Mouse (Mus musculus): ENCODE data around the gene Xrcc3. TPM values are rescaled to one million over a fixed set of nuclear protein-coding genes. Genes with fewer than 3 reads are reported as not detected.

Xrcc3 gene
- polyA plus RNA-seq, 1 experiment from 2014 or later: 6.7 TPM

GRCm38 (mm10) chr12:111843470-111843869 is 29.8 kb upstream of the Xrcc3 start:
- no peak overlapping the region for H3K9ac ChIP-seq (ENCODE audit: low read length)
- peaks cover 8% of the 10 kb centered on the region; the same call in 1 of the 2 replicates for H3K36me3 ChIP-seq (ENCODE audit: control insufficient read depth, insufficient read depth)
- H3K9me3 ChIP-seq (replicated peaks; ENCODE audit: control insufficient read depth, low read length): no peaks in the 10 kb centered on the region
- H3K4me1 ChIP-seq (ENCODE audit: control insufficient read depth, insufficient read depth, low read length): peaks cover 4% of the 10 kb centered on the region; the same call in 1 of the 2 replicates
- H3K27me3 ChIP-seq (ENCODE audit: control insufficient read depth, insufficient read depth, low read length): no peaks in the 10 kb centered on the region
- no peak overlapping the region for H3K4me3 ChIP-seq (ENCODE audit: low read length)
- no peak overlapping the region for H3K4me2 ChIP-seq (ENCODE audit: low read depth, low read length)
- ATAC-seq (replicated peaks; ENCODE audit: extremely low read depth, insufficient read depth, low FRiP score): no peak
- no peak overlapping the region for H3K27ac ChIP-seq (ENCODE audit: low read length)
- 47% methylated on average over 2 of the region's 2 CpGs for WGBS

GRCm38 (mm10) chr12:111842565-111843433 is 29.1 kb upstream of the Xrcc3 start:
- H3K4me2 ChIP-seq (ENCODE audit: low read depth, low read length): no peak overlapping the region
- peaks cover 8% of the 10 kb centered on the region; the same call in 1 of the 2 replicates for H3K36me3 ChIP-seq (ENCODE audit: control insufficient read depth, insufficient read depth)
- no peak for ATAC-seq (replicated peaks; ENCODE audit: extremely low read depth, insufficient read depth, low FRiP score)
- H3K4me3 ChIP-seq (ENCODE audit: low read length): no peak overlapping the region
- H3K4me1 ChIP-seq (ENCODE audit: control insufficient read depth, insufficient read depth, low read length): no peaks in the 10 kb centered on the region; the same call in 1 of the 2 replicates
- H3K27ac ChIP-seq (ENCODE audit: low read length): no peak overlapping the region
- no peak overlapping the region for H3K9ac ChIP-seq (ENCODE audit: low read length)
- H3K9me3 ChIP-seq (replicated peaks; ENCODE audit: control insufficient read depth, low read length): no peaks in the 10 kb centered on the region
- no peaks in the 10 kb centered on the region for H3K27me3 ChIP-seq (ENCODE audit: control insufficient read depth, insufficient read depth, low read length)
- 83% methylated on average over 15 of the region's 15 CpGs for WGBS

- H3K27ac ChIP-seq (ENCODE audit: low read length): no peak overlapping the region
- no peaks in the 10 kb centered on the region for H3K4me1 ChIP-seq (ENCODE audit: control insufficient read depth, insufficient read depth, low read length)
- no peaks in the 10 kb centered on the region for H3K27me3 ChIP-seq (ENCODE audit: control insufficient read depth, insufficient read depth, low read length)
- H3K36me3 ChIP-seq (ENCODE audit: control insufficient read depth, insufficient read depth): peaks cover 54% of the 10 kb centered on the region
- no peak for ATAC-seq (replicated peaks; ENCODE audit: extremely low read depth, insufficient read depth, low FRiP score)
- H3K9ac ChIP-seq (ENCODE audit: low read length): no peak overlapping the region
- H3K4me2 ChIP-seq (ENCODE audit: low read depth, low read length): no peak overlapping the region
- no peak overlapping the region for H3K4me3 ChIP-seq (ENCODE audit: low read length)
- H3K9me3 ChIP-seq (replicated peaks; ENCODE audit: control insufficient read depth, low read length): no peaks in the 10 kb centered on the region
- 86% methylated on average over 10 of the region's 10 CpGs for WGBS
Measured at GRCm38 (mm10) chr12:111833457-111833856, 19.8 kb upstream of the Xrcc3 start.

GRCm38 (mm10) chr12:111832643-111833042 is 19.0 kb upstream of the Xrcc3 start:
- Histone ChIP-seq H3K9ac (ENCODE audit: low read length) (no peak overlapping the region), H3K36me3 (ENCODE audit: control insufficient read depth, insufficient read depth) (peaks cover 63% of the 10 kb centered on the region), H3K27ac (ENCODE audit: low read length) (no peak overlapping the region), H3K4me2 (ENCODE audit: low read depth, low read length) (no peak overlapping the region), H3K4me3 (ENCODE audit: low read length) (no peak overlapping the region), H3K27me3 (ENCODE audit: control insufficient read depth, insufficient read depth, low read length) (no peaks in the 10 kb centered on the region), H3K9me3 (replicated peaks; ENCODE audit: control insufficient read depth, low read length) (no peaks in the 10 kb centered on the region), H3K4me1 (ENCODE audit: control insufficient read depth, insufficient read depth, low read length) (no peaks in the 10 kb centered on the region)
- 73% methylated on average over 5 of the region's 5 CpGs for WGBS
- no peak for ATAC-seq (replicated peaks; ENCODE audit: extremely low read depth, insufficient read depth, low FRiP score)

- whole genome bisulfite sequencing: 85% methylated on average over 10 of the region's 10 CpGs
- ATAC-seq (replicated peaks; ENCODE audit: extremely low read depth, insufficient read depth, low FRiP score): no peak
- Histone ChIP-seq H3K27ac (ENCODE audit: low read length) (no peak overlapping the region), H3K9me3 (replicated peaks; ENCODE audit: control insufficient read depth, low read length) (no peaks in the 10 kb centered on the region), H3K9ac (ENCODE audit: low read length) (no peak overlapping the region), H3K4me1 (ENCODE audit: control insufficient read depth, insufficient read depth, low read length) (no peaks in the 10 kb centered on the region), H3K4me2 (ENCODE audit: low read depth, low read length) (no peak overlapping the region), H3K4me3 (ENCODE audit: low read length) (no peak overlapping the region), H3K36me3 (ENCODE audit: control insufficient read depth, insufficient read depth) (peaks cover 73% of the 10 kb centered on the region), H3K27me3 (ENCODE audit: control insufficient read depth, insufficient read depth, low read length) (no peaks in the 10 kb centered on the region)
Measured at GRCm38 (mm10) chr12:111830375-111830774, 16.7 kb upstream of the Xrcc3 start.

- Histone ChIP-seq H3K4me2 (ENCODE audit: low read depth, low read length) (no peak overlapping the region), H3K9me3 (replicated peaks; ENCODE audit: control insufficient read depth, low read length) (no peaks in the 10 kb centered on the region), H3K27me3 (ENCODE audit: control insufficient read depth, insufficient read depth, low read length) (no peaks in the 10 kb centered on the region), H3K27ac (ENCODE audit: low read length) (no peak overlapping the region), H3K9ac (ENCODE audit: low read length) (no peak overlapping the region), H3K36me3 (ENCODE audit: control insufficient read depth, insufficient read depth) (peaks cover 76% of the 10 kb centered on the region), H3K4me3 (ENCODE audit: low read length) (no peak overlapping the region), H3K4me1 (ENCODE audit: control insufficient read depth, insufficient read depth, low read length) (no peaks in the 10 kb centered on the region)
- no peak for ATAC-seq (replicated peaks; ENCODE audit: extremely low read depth, insufficient read depth, low FRiP score)
- WGBS: 87% methylated on average over 9 of the region's 9 CpGs
Measured at GRCm38 (mm10) chr12:111829954-111830353, 16.3 kb upstream of the Xrcc3 start.

- no peak for ATAC-seq (replicated peaks; ENCODE audit: extremely low read depth, insufficient read depth, low FRiP score)
- WGBS: 72% methylated on average over 5 of the region's 5 CpGs
- Histone ChIP-seq H3K4me3 (ENCODE audit: low read length) (no peak overlapping the region), H3K27ac (ENCODE audit: low read length) (no peak overlapping the region), H3K4me2 (ENCODE audit: low read depth, low read length) (no peak overlapping the region), H3K27me3 (ENCODE audit: control insufficient read depth, insufficient read depth, low read length) (no peaks in the 10 kb centered on the region), H3K9ac (ENCODE audit: low read length) (no peak overlapping the region), H3K36me3 (ENCODE audit: control insufficient read depth, insufficient read depth) (peaks cover 76% of the 10 kb centered on the region), H3K4me1 (ENCODE audit: control insufficient read depth, insufficient read depth, low read length) (no peaks in the 10 kb centered on the region), H3K9me3 (replicated peaks; ENCODE audit: control insufficient read depth, low read length) (no peaks in the 10 kb centered on the region)
Measured at GRCm38 (mm10) chr12:111829447-111829846, 15.8 kb upstream of the Xrcc3 start.

GRCm38 (mm10) chr12:111827556-111827955 is 13.9 kb upstream of the Xrcc3 start:
- Histone ChIP-seq H3K9ac (ENCODE audit: low read length) (no peak overlapping the region), H3K4me3 (ENCODE audit: low read length) (no peak overlapping the region), H3K9me3 (replicated peaks; ENCODE audit: control insufficient read depth, low read length) (no peaks in the 10 kb centered on the region), H3K27me3 (ENCODE audit: control insufficient read depth, insufficient read depth, low read length) (no peaks in the 10 kb centered on the region), H3K4me1 (ENCODE audit: control insufficient read depth, insufficient read depth, low read length) (no peaks in the 10 kb centered on the region), H3K27ac (ENCODE audit: low read length) (no peak overlapping the region), H3K36me3 (ENCODE audit: control insufficient read depth, insufficient read depth) (peaks cover 67% of the 10 kb centered on the region), H3K4me2 (ENCODE audit: low read depth, low read length) (no peak overlapping the region)
- ATAC-seq (replicated peaks; ENCODE audit: extremely low read depth, insufficient read depth, low FRiP score): no peak
- WGBS: 89% methylated on average over 12 of the region's 12 CpGs

GRCm38 (mm10) chr12:111821931-111822330 is 8.3 kb upstream of the Xrcc3 start:
- peaks cover 5% of the 10 kb centered on the region; the same call in 1 of the 2 replicates for H3K4me1 ChIP-seq (ENCODE audit: control insufficient read depth, insufficient read depth, low read length)
- no peaks in the 10 kb centered on the region for H3K27me3 ChIP-seq (ENCODE audit: control insufficient read depth, insufficient read depth, low read length)
- H3K4me2 ChIP-seq (ENCODE audit: low read depth, low read length): no peak overlapping the region
- no peak for ATAC-seq (replicated peaks; ENCODE audit: extremely low read depth, insufficient read depth, low FRiP score)
- no peak overlapping the region for H3K4me3 ChIP-seq (ENCODE audit: low read length)
- peaks cover 32% of the 10 kb centered on the region for H3K36me3 ChIP-seq (ENCODE audit: control insufficient read depth, insufficient read depth)
- H3K27ac ChIP-seq (ENCODE audit: low read length): no peak overlapping the region
- no peak overlapping the region for H3K9ac ChIP-seq (ENCODE audit: low read length)
- WGBS: 62% methylated on average over 4 of the region's 4 CpGs
- no peaks in the 10 kb centered on the region for H3K9me3 ChIP-seq (replicated peaks; ENCODE audit: control insufficient read depth, low read length)

Data from heart, embryonic 16.5 days (tissue).